14 mouse cellular contexts compared by ENCODE assay signal in the genomic region with DNA sequence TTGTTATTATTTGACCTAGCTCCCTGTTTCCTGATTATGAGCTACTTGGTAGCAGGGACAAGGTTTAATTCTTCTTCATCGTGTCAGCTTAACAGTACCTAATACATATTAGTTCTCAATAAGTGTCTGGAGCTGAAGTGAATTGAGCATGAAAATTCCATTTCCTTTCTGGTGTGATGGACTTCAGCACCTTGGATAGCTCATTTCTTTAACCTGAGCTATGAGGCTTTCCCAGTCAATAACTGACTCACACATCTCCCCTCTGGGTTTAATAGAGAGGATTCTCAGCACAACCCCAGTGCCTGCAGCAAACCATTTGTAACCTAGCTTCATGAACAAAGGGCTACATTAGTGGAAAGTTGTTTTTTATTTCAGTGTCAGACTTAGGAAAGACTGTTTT.
DNase-seq lines count a peak whose midpoint lies in the region; ATAC-seq lines count a peak whose summit lies in the region.
"Had no signal": no experiment of that assay in that cellular context is flagged by ENCODE, and none has a peak within 500 bp of the region (broad histone marks: within the 10 kb centered on the region; RNA-seq: fewer than 3 reads in every experiment).

No protein-coding gene starts in this region.

- no peak for ATAC-seq in hindbrain, embryonic 14.5 days (ENCODE audit: low FRiP score)
- no peak for ATAC-seq in hindbrain, embryonic 16.5 days

- no peak overlapping the region for H3K27ac ChIP-seq in hindbrain, embryonic 14.5 days
- no peak overlapping the region for H3K27ac ChIP-seq in hindbrain, embryonic 16.5 days (ENCODE audit: low read depth, low read length)
- H3K27ac ChIP-seq: hindbrain, embryonic 15.5 days; limb, embryonic 12.5 days had no signal

- H3K4me1 ChIP-seq in hindbrain, embryonic 14.5 days (replicated peaks; ENCODE audit: control insufficient read depth, insufficient read depth, low read length): 0 out of 2 replicates have a peak, but pooled peaks cover 6% of the 10 kb centered on the region
- no peaks in the 10 kb centered on the region; the same call in 1 of the 2 replicates for H3K4me1 ChIP-seq in hindbrain, embryonic 16.5 days (ENCODE audit: control insufficient read depth, insufficient read depth, low read depth, low read length)
- H3K4me1 ChIP-seq: hindbrain, embryonic 15.5 days; limb, embryonic 12.5 days had no signal

- H3K4me3 ChIP-seq in hindbrain, embryonic 14.5 days (replicated peaks; ENCODE audit: low read length): no peak overlapping the region
- no peak overlapping the region for H3K4me3 ChIP-seq in hindbrain, embryonic 16.5 days (ENCODE audit: low read length)
- H3K4me3 ChIP-seq: hindbrain, embryonic 15.5 days; limb, embryonic 12.5 days had no signal

- no peaks in the 10 kb centered on the region for H3K9me3 ChIP-seq in hindbrain, embryonic 14.5 days (ENCODE audit: control insufficient read depth, low read length)
- H3K9me3 ChIP-seq in hindbrain, embryonic 16.5 days (ENCODE audit: control insufficient read depth, low read length): no peaks in the 10 kb centered on the region
- H3K9me3 ChIP-seq: hindbrain, embryonic 15.5 days; limb, embryonic 12.5 days had no signal

- H3K9ac ChIP-seq in hindbrain, embryonic 14.5 days: no peak overlapping the region
- no peak overlapping the region for H3K9ac ChIP-seq in hindbrain, embryonic 16.5 days (ENCODE audit: low read depth, low read length)
- H3K9ac ChIP-seq: hindbrain, embryonic 15.5 days; limb, embryonic 12.5 days had no signal

- peak; percentile 46 for DNase-seq in hindbrain, embryonic 14.5 days (ENCODE audit: low spot score)
- DNase-seq in thymus, postnatal 14 days: peak; percentile 6
- no peak for DNase-seq in thymus, postnatal 36 days
- peak; percentile 69 for DNase-seq in embryo, embryonic 11 days
- DNase-seq in layer of hippocampus, adult 9-10 months (ENCODE audit: low spot score): no peak
- DNase-seq in T-cell, adult 2 months (ENCODE audit: low spot score): no peak
- DNase-seq in gastrocnemius, adult 18-20 months (ENCODE audit: low spot score): no peak
- DNase-seq: adrenal gland, postnatal 36 days; cerebellum, adult 9-10 months; thymus, adult 18-20 months had no signal

- 50% methylated on average over 1 of the region's 1 CpGs for WGBS in hindbrain, embryonic 14.5 days
- WGBS in hindbrain, embryonic 16.5 days: 69% methylated on average over 1 of the region's 1 CpGs

- H3K27me3 ChIP-seq in hindbrain, embryonic 14.5 days (ENCODE audit: control insufficient read depth, insufficient read depth, low read length): no peaks in the 10 kb centered on the region
- H3K27me3 ChIP-seq in hindbrain, embryonic 16.5 days (replicated peaks; ENCODE audit: control insufficient read depth, insufficient read depth, low read length): no peaks in the 10 kb centered on the region
- H3K27me3 ChIP-seq: hindbrain, embryonic 15.5 days; limb, embryonic 12.5 days had no signal

- H3K36me3 ChIP-seq in hindbrain, embryonic 14.5 days (replicated peaks; ENCODE audit: control insufficient read depth, insufficient read depth): no peaks in the 10 kb centered on the region
- no peaks in the 10 kb centered on the region for H3K36me3 ChIP-seq in hindbrain, embryonic 16.5 days (ENCODE audit: control insufficient read depth, insufficient read depth, low read length)
- H3K36me3 ChIP-seq: hindbrain, embryonic 15.5 days; limb, embryonic 12.5 days had no signal

- no peak overlapping the region for H3K4me2 ChIP-seq in hindbrain, embryonic 14.5 days (replicated peaks)
- H3K4me2 ChIP-seq in hindbrain, embryonic 16.5 days (ENCODE audit: low read length): no peak overlapping the region
- H3K4me2 ChIP-seq: heart, embryonic 11.5 days; hindbrain, embryonic 15.5 days; limb, embryonic 12.5 days had no signal

Comparison
In these comparisons a context has a peak if more than half of its experiments do, and no peak if none do; other contexts are left out.
1. DNase-seq: peak in hindbrain, embryonic 14.5 days (single experiment), thymus, postnatal 14 days (single experiment) and embryo, embryonic 11 days (single experiment); none in thymus, postnatal 36 days (0 of 2), layer of hippocampus, adult 9-10 months (single experiment), T-cell, adult 2 months (single experiment) and gastrocnemius, adult 18-20 months (single experiment).